Mouse (Mus musculus) embryonic fibroblast, embryonic 13.5 days (primary cell): ENCODE measurements around the gene Tubb1.

ENCODE experiments used
- CTCF ChIP-seq: IDR thresholded peaks from 2 replicates; pipeline ENCODE4 v1.5.1; 2011; ENCODE audit warnings: mild to moderate bottlenecking, control low read depth, low read length, moderate library complexity, borderline replicate concordance; ENCODE audit not compliant: insufficient read depth
- POLR2A ChIP-seq: IDR thresholded peaks from 2 replicates; pipeline ENCODE4 v1.6.1; 2011; ENCODE audit warnings: low read depth, mild to moderate bottlenecking, control low read depth, low read length, moderate library complexity

DNA sequence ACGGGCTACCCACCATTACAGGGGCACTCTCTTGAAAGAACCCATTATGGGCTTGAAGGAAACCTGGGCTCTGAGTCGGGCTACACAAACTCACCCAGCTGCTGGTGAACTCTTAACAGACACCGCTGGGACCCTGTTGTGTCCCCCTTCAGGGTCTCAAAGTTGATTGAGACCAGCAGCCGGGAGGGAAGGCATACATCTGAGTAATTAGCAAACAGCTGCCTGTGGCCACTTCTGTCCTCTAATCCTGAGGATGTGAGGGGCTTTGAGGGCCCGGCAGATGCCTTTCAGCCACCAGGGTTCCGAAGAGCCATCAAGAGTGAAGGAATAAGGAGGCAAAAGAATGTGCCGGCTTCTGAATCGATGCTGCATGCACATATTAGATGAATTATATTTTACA lies 3.6 kb upstream of the Tubb1 start:
- TF ChIP-seq POLR2A (no peak), CTCF (no peak)
